ENCODE assay signal across 14 mouse cellular contexts in genomic region chr15:86094324-86095121, GRCm38 (mm10). TPM values are rescaled to one million over a fixed set of nuclear protein-coding genes. Genes with fewer than 3 reads are reported as not detected.
DNase-seq lines count a peak whose midpoint lies in the region; TF ChIP-seq lines count a peak whose summit lies in the region.
"Had no signal": no experiment of that assay in that cellular context is flagged by ENCODE, and none has a peak within 500 bp of the region (broad histone marks: within the 10 kb centered on the region; RNA-seq: fewer than 3 reads in every experiment).

No protein-coding gene starts in this region.

- WGBS in spleen, adult 2 months = 42% methylated on average over 10 of the region's 10 CpGs

- H3K36me3 ChIP-seq in spleen, adult 2 months (ENCODE audit: control insufficient read depth, insufficient read depth, low read length) = peaks cover 14% of the 10 kb centered on the region
- H3K36me3 ChIP-seq in splenic B cell, adult 2 months (ENCODE audit: control insufficient read depth, insufficient read depth, low read length, poor library complexity, severe bottlenecking) = no peaks in the 10 kb centered on the region; the same call in 1 of the 2 replicates
- H3K36me3 ChIP-seq: lung, embryonic 15.5 days had no signal

- intact Hi-C loops in gastrocnemius, postnatal 14 days (cut with DNase I; ENCODE audit: low total_unique reads) = no loop called here

- H3K4me3 ChIP-seq in spleen, adult 2 months (ENCODE audit: extremely low read depth, insufficient read depth, insufficient read length) = no peak overlapping the region
- H3K4me3 ChIP-seq: forebrain, embryonic 12.5 days; heart, adult 2 months; lung, embryonic 15.5 days; midbrain, embryonic 13.5 days had no signal

- H3K4me1 ChIP-seq in spleen, adult 2 months (ENCODE audit: control insufficient read depth, insufficient read depth, insufficient read length) = peaks cover 11% of the 10 kb centered on the region; the same call in 1 of the 2 replicates

- no peak for TF ChIP-seq POLR2A in spleen, adult 2 months (IDR thresholded peaks at IDR 0.05; ENCODE audit: low read depth, low read length)

- no peak for TF ChIP-seq CTCF in spleen, adult 2 months (IDR thresholded peaks at IDR 0.05; ENCODE audit: extremely low read depth, insufficient read depth, insufficient read length, insufficient replicate concordance)

- no peaks in the 10 kb centered on the region for H3K27me3 ChIP-seq in spleen, adult 2 months (ENCODE audit: control insufficient read depth, insufficient read depth, low read length)
- H3K27me3 ChIP-seq in splenic B cell, adult 2 months (ENCODE audit: control insufficient read depth, insufficient read depth, low read length, poor library complexity, severe bottlenecking) = no peaks in the 10 kb centered on the region
- H3K27me3 ChIP-seq: forebrain, embryonic 12.5 days; lung, embryonic 15.5 days; midbrain, embryonic 13.5 days had no signal

- DNase-seq in spleen, adult 2 months (ENCODE audit: low read depth in 1 of 2, low spot score in 2 of 2) = peak in 1 of 2 experiments; percentile 46
- DNase-seq in spleen, adult 12 weeks (ENCODE audit: low spot score) = no peak
- DNase-seq in T-cell, adult 2 months (ENCODE audit: low spot score) = peak; percentile 44
- peak; percentile 72 for DNase-seq in splenic B cell, adult 2 months (ENCODE audit: low read depth, low spot score)
- DNase-seq in thymus, postnatal 4 days = peak; percentile 62
- DNase-seq in adrenal gland, adult 2 months = no peak
- DNase-seq in gastrocnemius, postnatal 14 days = no peak
- DNase-seq: adrenal gland, postnatal 10 days; cerebellum, adult 2 months; heart, postnatal 36 days had no signal

- H3K27ac ChIP-seq in spleen, adult 2 months (ENCODE audit: insufficient read depth, low read length) = peak overlapping the region; percentile 55
- H3K27ac ChIP-seq: forebrain, embryonic 12.5 days; heart, adult 2 months; lung, embryonic 15.5 days; midbrain, embryonic 13.5 days had no signal

RNA-seq across cellular contexts. Expression of gene Gramd4, which starts 37.0 kb away (rescaled TPM):
- 36.2 and 43.9 TPM in 2 replicates for polyA plus RNA-seq in spleen, adult 2 months (2012; rRNA removed)
- total RNA-seq in adrenal gland, adult 2 months (2021) = 10 to 100 TPM; 13.8 to 19.5 TPM
- polyA plus RNA-seq in adrenal gland, adult 2 months (2012; rRNA removed) = 10.5 and 11.3 TPM in 2 replicates
- total RNA-seq in gastrocnemius, postnatal 14 days (2021) = 1 to 10 TPM; 7.2 to 8.2 TPM

Comparison
In these comparisons a context has a peak if more than half of its experiments do, and no peak if none do; other contexts are left out.
1. DNase-seq: peak in T-cell, adult 2 months (single experiment), splenic B cell, adult 2 months (single experiment) and thymus, postnatal 4 days (single experiment); none in spleen, adult 12 weeks (single experiment), adrenal gland, adult 2 months (single experiment) and gastrocnemius, postnatal 14 days (single experiment).